In the genomic region with DNA sequence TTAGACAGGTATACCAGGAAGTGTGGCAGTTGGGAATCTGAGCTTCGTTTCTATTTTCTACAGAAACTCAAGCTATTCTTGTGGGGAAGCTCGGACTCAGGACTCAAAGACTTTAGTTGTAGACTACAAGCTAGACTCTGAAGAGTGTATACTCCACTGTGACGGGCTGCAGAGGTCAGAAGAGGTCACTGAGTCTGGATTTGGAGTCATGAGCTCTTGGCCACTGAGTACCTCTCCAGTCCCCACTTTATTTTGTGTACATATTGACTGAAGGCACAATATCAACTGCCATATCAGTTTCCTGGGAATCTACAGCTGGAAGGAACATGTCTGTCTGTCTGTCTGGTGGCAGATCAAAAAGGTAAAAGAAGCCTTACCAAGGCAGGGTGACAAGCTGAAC, we compare ENCODE assay signal across 28 mouse cellular contexts.
"Had no signal": no experiment of that assay in that cellular context is flagged by ENCODE, and none has a peak within 500 bp of the region (broad histone marks: within the 10 kb centered on the region; RNA-seq: fewer than 3 reads in every experiment).

No protein-coding gene starts in this region.

- DNase-seq: layer of hippocampus, postnatal 36 days; left cerebral cortex, postnatal 4 days; liver; liver, embryonic 13.5 days; liver, postnatal 0 days; lung, embryonic 14.5 days; midbrain, embryonic 14.5 days had no signal

- ATAC-seq: liver, embryonic 12.5 days; liver, postnatal 0 days; midbrain, embryonic 13.5 days; midbrain, embryonic 15.5 days; midbrain, embryonic 16.5 days had no signal

- H3K9me3 ChIP-seq: limb, embryonic 10.5 days; limb, embryonic 12.5 days; limb, embryonic 13.5 days; limb, embryonic 15.5 days; liver, embryonic 12.5 days; liver, embryonic 13.5 days; liver, embryonic 15.5 days; lung, embryonic 15.5 days; megakaryocyte, embryonic 14.5 days; midbrain, embryonic 10.5 days; midbrain, embryonic 12.5 days; midbrain, embryonic 13.5 days; midbrain, embryonic 15.5 days; neural tube, embryonic 12.5 days; neural tube, embryonic 13.5 days had no signal

- H3K4me2 ChIP-seq: limb, embryonic 12.5 days; limb, embryonic 13.5 days; limb, embryonic 15.5 days; liver, embryonic 11.5 days; liver, embryonic 12.5 days; liver, embryonic 13.5 days; liver, embryonic 15.5 days; lung, embryonic 14.5 days; lung, embryonic 15.5 days; midbrain, embryonic 11.5 days; midbrain, embryonic 12.5 days; midbrain, embryonic 13.5 days; midbrain, embryonic 15.5 days; neural tube, embryonic 12.5 days; neural tube, embryonic 13.5 days had no signal

- H3K9ac ChIP-seq: limb, embryonic 12.5 days; limb, embryonic 13.5 days; limb, embryonic 15.5 days; liver, embryonic 12.5 days; liver, embryonic 13.5 days; liver, embryonic 14.5 days; liver, embryonic 15.5 days; liver, postnatal 0 days; lung, embryonic 14.5 days; lung, embryonic 15.5 days; midbrain, embryonic 12.5 days; midbrain, embryonic 13.5 days; midbrain, embryonic 15.5 days; neural tube, embryonic 12.5 days; neural tube, embryonic 13.5 days had no signal

- H3K27me3 ChIP-seq: limb, embryonic 12.5 days; limb, embryonic 13.5 days; limb, embryonic 15.5 days; liver, embryonic 12.5 days; liver, embryonic 13.5 days; liver, embryonic 15.5 days; lung, embryonic 15.5 days; megakaryocyte, embryonic 14.5 days; midbrain, embryonic 12.5 days; midbrain, embryonic 13.5 days; midbrain, embryonic 15.5 days; neural tube, embryonic 12.5 days; neural tube, embryonic 13.5 days had no signal

- H3K27ac ChIP-seq: left cerebral cortex, adult 2 months; limb, embryonic 10.5 days; limb, embryonic 12.5 days; limb, embryonic 13.5 days; limb, embryonic 15.5 days; liver, embryonic 12.5 days; liver, embryonic 13.5 days; liver, embryonic 14.5 days; liver, embryonic 15.5 days; lung, embryonic 15.5 days; macrophage; midbrain, embryonic 10.5 days; midbrain, embryonic 12.5 days; midbrain, embryonic 13.5 days; midbrain, embryonic 15.5 days; neural tube, embryonic 12.5 days; neural tube, embryonic 13.5 days had no signal

- H3K4me3 ChIP-seq: left cerebral cortex, adult 2 months; limb, embryonic 10.5 days; limb, embryonic 12.5 days; limb, embryonic 13.5 days; limb, embryonic 15.5 days; liver, embryonic 12.5 days; liver, embryonic 13.5 days; liver, embryonic 15.5 days; lung, embryonic 15.5 days; megakaryocyte, embryonic 14.5 days; midbrain, embryonic 10.5 days; midbrain, embryonic 12.5 days; midbrain, embryonic 13.5 days; midbrain, embryonic 15.5 days; myocyte; neural tube, embryonic 12.5 days; neural tube, embryonic 13.5 days had no signal
